Mouse (Mus musculus): ENCODE results near the gene Isca2. TPM values are rescaled to one million over a fixed set of nuclear protein-coding genes. Genes with fewer than 3 reads are reported as not detected.
A peak's percentile ranks its signal among the peaks of the same experiment; 100 is the strongest.

Isca2 gene
- 128 and 137 TPM in 2 replicates for polyA plus RNA-seq (2015; fragmentation: Nextera tagmentation; extraction: Ambion mirVana)

DNA sequence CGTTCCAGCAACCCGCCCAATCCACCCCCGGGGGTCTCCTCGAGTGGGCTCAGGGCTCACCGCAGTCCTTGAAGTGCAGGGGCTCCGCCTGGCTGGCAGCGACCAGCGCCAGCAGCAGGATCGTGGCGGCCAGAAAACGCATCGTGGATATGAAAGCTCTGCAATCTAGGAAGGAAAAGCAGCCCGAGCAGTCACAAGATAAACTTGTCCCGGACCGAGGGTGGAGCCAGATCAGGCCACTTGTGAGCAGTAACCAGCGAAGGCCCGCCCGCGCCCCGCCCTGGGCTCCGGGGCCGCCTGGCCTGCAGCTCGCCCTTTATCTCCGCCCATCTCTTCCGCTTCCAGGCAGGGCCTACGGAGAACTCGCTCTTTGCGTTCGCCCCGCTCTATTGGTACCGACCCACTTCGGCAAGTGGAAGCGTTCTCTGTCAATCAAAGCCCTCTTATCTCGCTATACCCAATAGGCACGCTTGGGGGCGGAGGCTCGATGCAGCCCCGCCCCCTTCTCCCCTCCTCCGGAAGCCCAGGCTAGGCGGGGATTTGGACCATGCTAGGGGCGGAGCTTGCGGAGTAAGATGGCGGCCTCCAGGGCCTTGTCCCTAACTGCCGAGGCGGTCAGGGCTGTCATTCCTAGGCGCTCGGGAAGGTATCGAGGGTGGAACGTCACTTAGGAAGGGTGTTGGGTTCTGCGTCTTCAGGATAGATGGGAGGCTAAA is at the start of gene Isca2, which contains the start of gene Npc2:
Gene Isca2 (plus strand): TSS at position 526 of the 716 bp plus-strand sequence.
Gene Npc2 (minus strand): TSS at position 427 of the 716 bp plus-strand sequence.
- Histone ChIP-seq H3K4me1 (peaks cover 26% of the 10 kb centered on the region), H3K9me3 (replicated peaks) (no peaks in the 10 kb centered on the region), H3K9ac (peak within 1 kb of the TSS; percentile 75), H3K36me3 (no peaks in the 10 kb centered on the region; the same call in 1 of the 2 replicates), H3K4me3 (replicated peaks) (peak within 1 kb of the TSS; percentile 79), H3K4me2 (replicated peaks) (peak within 1 kb of the TSS; percentile 85), H3K27ac (replicated peaks) (peak within 1 kb of the TSS; percentile 95), H3K27me3 (no peaks in the 10 kb centered on the region)
- WGBS = under 1% methylated on average over 50 of the region's 50 CpGs
- peak; percentile 99 for ATAC-seq (ENCODE audit: insufficient number of reproducible peaks, low FRiP score, low TSS enrichment, low read depth)

DNA sequence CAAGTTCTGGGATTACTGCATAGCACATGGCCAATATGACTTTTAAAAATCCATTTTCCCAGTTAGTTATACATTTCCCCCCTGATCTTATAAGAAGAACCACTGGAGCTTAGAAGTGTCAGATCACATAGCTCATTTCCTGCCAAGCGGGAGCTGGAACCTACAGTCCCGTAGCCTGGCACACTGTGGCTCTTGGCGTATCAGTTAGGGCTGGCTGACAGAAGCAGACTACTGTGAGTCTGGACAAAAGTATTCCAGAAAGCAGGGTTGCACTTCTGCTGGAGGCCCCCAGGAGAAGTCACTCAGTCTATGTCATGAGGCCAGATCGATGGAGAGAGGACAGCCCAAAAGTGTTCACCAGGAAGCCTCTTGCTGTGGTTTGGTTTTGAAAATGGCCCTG is 46.7 kb upstream of the Isca2 start:
- no peak for ATAC-seq (ENCODE audit: insufficient number of reproducible peaks, low FRiP score, low TSS enrichment, low read depth)
- Histone ChIP-seq H3K36me3 (no peaks in the 10 kb centered on the region), H3K27me3 (no peaks in the 10 kb centered on the region), H3K4me3 (replicated peaks) (no peak overlapping the region), H3K4me1 (no peaks in the 10 kb centered on the region), H3K4me2 (replicated peaks) (no peak overlapping the region), H3K9me3 (replicated peaks) (no peaks in the 10 kb centered on the region), H3K9ac (no peak overlapping the region), H3K27ac (replicated peaks) (no peak overlapping the region)
- 82% methylated on average over 4 of the region's 4 CpGs for WGBS

DNA sequence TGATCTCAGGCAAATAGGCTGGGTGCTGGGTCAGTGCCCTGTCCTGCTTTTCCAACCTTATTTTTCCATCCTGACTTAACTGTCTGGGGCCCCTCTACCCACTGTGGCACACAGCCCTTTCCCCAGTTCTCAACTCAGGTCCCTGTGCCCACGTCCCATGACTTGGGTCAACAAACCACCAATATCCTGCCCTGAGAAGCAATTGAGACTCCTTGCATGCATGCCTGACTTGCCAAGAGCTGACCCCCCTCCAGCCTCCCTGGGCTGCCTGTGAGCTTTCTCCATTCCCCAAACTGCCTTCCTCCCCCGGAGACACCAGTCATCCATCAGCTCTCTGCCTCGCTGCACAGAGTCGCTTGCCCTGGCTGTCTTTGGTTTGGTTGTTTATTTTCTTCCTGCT is 46.1 kb upstream of the Isca2 start:
- 64% methylated on average over 4 of the region's 4 CpGs for WGBS
- Histone ChIP-seq H3K4me3 (replicated peaks) (no peak overlapping the region), H3K27ac (replicated peaks) (no peak overlapping the region), H3K4me2 (replicated peaks) (no peak overlapping the region), H3K4me1 (no peaks in the 10 kb centered on the region), H3K27me3 (no peaks in the 10 kb centered on the region), H3K9me3 (replicated peaks) (no peaks in the 10 kb centered on the region), H3K36me3 (no peaks in the 10 kb centered on the region), H3K9ac (no peak overlapping the region)
- ATAC-seq (ENCODE audit: insufficient number of reproducible peaks, low FRiP score, low TSS enrichment, low read depth) = no peak

DNA sequence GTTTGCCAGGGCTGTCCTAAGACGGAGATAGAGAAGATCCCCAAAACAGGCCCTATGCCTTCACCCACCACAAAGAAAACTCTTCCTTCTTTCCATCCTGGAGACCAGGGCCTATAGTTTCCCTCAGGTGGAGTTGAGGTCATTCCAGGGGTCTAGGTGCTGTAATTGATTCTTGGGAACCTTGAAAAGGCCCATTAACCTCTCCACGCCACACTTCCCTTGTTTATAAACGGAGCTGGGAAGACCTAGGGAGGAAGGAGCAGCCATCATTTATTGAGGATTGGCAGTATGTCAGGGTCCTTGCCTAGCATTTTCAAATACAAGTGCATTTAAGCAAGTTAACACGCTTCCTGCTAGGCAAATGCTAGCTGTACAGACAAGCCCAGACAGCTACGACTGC is 45.6 kb upstream of the Isca2 start:
- no peak for ATAC-seq (ENCODE audit: insufficient number of reproducible peaks, low FRiP score, low TSS enrichment, low read depth)
- no peak overlapping the region for H3K27ac ChIP-seq (replicated peaks)
- H3K36me3 ChIP-seq = no peaks in the 10 kb centered on the region
- no peak overlapping the region for H3K9ac ChIP-seq
- H3K9me3 ChIP-seq (replicated peaks) = no peaks in the 10 kb centered on the region
- 66% methylated on average over 5 of the region's 5 CpGs for WGBS
- no peaks in the 10 kb centered on the region for H3K27me3 ChIP-seq
- H3K4me3 ChIP-seq (replicated peaks) = no peak overlapping the region
- H3K4me1 ChIP-seq = no peaks in the 10 kb centered on the region
- H3K4me2 ChIP-seq (replicated peaks) = no peak overlapping the region

DNA sequence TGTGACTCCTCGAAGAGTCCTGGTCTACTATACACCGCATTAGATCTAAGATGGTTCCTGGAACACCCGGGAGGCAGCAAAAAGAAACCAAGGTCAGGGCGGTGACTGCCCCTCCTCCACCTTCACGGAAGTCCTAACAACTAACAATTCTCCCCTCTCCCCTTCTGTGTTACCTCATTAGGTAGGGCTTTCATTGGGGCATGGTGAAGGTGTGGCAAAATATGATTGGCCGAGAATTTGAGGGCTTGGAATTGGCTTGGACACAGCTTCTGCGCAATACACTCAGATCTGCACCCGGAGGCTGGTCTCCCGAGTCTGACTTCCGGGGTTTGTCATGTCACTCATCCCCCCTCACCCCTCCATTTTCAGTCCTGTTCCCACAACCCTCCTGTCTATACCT is 44.6 kb upstream of the Isca2 start:
- no peak for ATAC-seq (ENCODE audit: insufficient number of reproducible peaks, low FRiP score, low TSS enrichment, low read depth)
- 88% methylated on average over 10 of the region's 10 CpGs for WGBS
- no peak overlapping the region for H3K9ac ChIP-seq
- no peak overlapping the region for H3K4me2 ChIP-seq (replicated peaks)
- H3K4me1 ChIP-seq = no peaks in the 10 kb centered on the region
- H3K9me3 ChIP-seq (replicated peaks) = no peaks in the 10 kb centered on the region
- no peak overlapping the region for H3K4me3 ChIP-seq (replicated peaks)
- H3K27me3 ChIP-seq = no peaks in the 10 kb centered on the region
- no peak overlapping the region for H3K27ac ChIP-seq (replicated peaks)
- no peaks in the 10 kb centered on the region for H3K36me3 ChIP-seq

DNA sequence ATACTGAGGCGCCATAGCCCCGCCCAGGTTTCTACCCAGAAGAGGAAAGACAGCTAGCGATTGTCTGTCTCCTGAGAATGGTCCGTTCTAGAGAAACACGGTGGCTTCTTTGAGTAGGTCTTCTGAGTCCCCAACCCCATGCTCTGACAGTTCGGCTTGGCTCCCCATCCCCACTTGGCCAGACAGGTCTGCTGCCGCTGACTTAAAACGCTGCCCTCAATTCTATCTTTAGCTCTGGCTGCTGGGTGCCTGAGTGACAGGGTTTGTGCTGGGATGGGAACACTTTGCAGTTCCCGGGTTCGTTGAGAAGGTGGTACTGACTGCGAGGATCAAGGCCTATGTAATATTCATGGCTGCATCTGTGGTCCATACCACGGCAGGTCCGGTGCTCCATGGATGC is 39.7 kb upstream of the Isca2 start:
- no peak overlapping the region for H3K9ac ChIP-seq
- H3K36me3 ChIP-seq = no peaks in the 10 kb centered on the region
- ATAC-seq (ENCODE audit: insufficient number of reproducible peaks, low FRiP score, low TSS enrichment, low read depth) = no peak
- H3K4me2 ChIP-seq (replicated peaks) = no peak overlapping the region
- no peak overlapping the region for H3K4me3 ChIP-seq (replicated peaks)
- H3K9me3 ChIP-seq (replicated peaks) = no peaks in the 10 kb centered on the region
- H3K4me1 ChIP-seq = no peaks in the 10 kb centered on the region
- H3K27ac ChIP-seq (replicated peaks) = no peak overlapping the region
- no peaks in the 10 kb centered on the region for H3K27me3 ChIP-seq
- WGBS = 66% methylated on average over 13 of the region's 13 CpGs

DNA sequence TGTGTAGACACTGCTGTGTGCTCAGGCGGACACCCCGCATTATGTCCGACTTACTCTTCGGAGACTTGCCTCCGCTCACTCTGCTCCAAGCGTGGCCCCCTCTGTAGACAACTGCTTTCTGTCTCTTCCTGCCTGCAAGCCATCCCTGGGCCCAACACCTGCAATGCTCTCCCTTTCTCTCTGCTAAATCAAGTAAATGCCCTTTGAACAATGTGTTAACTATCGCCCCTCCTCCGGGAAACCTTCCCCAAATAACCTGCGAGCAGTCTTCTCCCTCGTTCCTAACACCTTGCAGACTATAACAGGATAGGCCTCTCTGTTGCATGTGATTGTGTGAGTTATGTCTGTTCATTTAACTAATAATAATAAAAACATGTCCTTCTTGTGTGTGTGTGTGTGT is 29.6 kb upstream of the Isca2 start:
- Histone ChIP-seq H3K9ac (no peak overlapping the region), H3K36me3 (no peaks in the 10 kb centered on the region), H3K27ac (replicated peaks) (no peak overlapping the region), H3K4me1 (no peaks in the 10 kb centered on the region), H3K4me2 (replicated peaks) (no peak overlapping the region), H3K9me3 (replicated peaks) (no peaks in the 10 kb centered on the region), H3K4me3 (replicated peaks) (no peak overlapping the region), H3K27me3 (no peaks in the 10 kb centered on the region)
- no peak for ATAC-seq (ENCODE audit: insufficient number of reproducible peaks, low FRiP score, low TSS enrichment, low read depth)
- WGBS = 89% methylated on average over 10 of the region's 10 CpGs

DNA sequence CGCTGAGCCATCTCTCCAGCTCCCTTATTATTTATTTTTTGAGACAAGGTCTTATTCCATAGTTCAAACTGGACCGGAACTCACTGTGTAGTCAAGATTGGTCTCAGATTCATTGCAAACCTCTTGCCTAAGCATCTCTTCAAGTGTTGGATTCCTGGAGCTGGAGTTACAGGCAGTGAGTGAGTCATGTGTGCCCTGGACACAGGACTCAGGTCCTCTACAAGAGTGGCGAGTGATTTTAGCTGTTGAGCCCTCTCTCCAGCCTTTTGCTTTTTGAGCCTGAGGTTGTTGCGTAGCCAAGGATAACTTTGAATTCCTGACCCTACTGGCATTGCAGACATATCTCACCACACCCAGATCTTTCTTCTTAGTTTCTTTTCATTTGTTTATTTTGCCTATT is 27.4 kb upstream of the Isca2 start:
- ATAC-seq (ENCODE audit: insufficient number of reproducible peaks, low FRiP score, low TSS enrichment, low read depth) = no peak

DNA sequence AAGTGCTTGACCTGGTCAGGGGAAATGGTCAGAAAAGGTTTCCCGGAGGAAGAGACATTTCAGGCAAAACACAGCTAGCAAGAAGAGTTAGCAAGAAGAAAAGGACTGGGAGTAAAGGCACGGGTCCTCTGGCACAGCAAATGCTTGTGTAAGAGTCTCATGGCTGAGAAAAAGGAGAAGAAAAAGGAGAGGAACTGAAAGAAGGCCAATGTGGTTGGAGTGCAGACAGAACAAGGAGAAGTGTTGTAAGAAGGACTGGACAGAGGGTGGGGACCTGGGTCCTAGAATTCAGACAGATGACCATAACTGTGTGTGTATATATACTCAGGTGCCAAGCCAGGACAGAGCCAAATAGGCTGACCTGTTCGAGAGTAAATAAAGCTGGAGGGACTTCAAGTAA is 24.9 kb upstream of the Isca2 start:
- Histone ChIP-seq H3K4me2 (replicated peaks) (no peak overlapping the region), H3K36me3 (no peaks in the 10 kb centered on the region), H3K27me3 (no peaks in the 10 kb centered on the region), H3K9me3 (replicated peaks) (no peaks in the 10 kb centered on the region), H3K27ac (replicated peaks) (no peak overlapping the region), H3K9ac (no peak overlapping the region), H3K4me3 (replicated peaks) (no peak overlapping the region), H3K4me1 (no peaks in the 10 kb centered on the region)
- no peak for ATAC-seq (ENCODE audit: insufficient number of reproducible peaks, low FRiP score, low TSS enrichment, low read depth)
- WGBS = 67% methylated on average over 3 of the region's 3 CpGs

More for the DNA sequence above, 27.4 kb upstream of the Isca2 start:
- WGBS = 55% methylated on average over 4 of the region's 4 CpGs
- Histone ChIP-seq H3K27ac (replicated peaks) (no peak overlapping the region), H3K9me3 (replicated peaks) (no peaks in the 10 kb centered on the region), H3K9ac (no peak overlapping the region), H3K4me1 (no peaks in the 10 kb centered on the region), H3K36me3 (no peaks in the 10 kb centered on the region), H3K4me3 (replicated peaks) (no peak overlapping the region), H3K27me3 (no peaks in the 10 kb centered on the region), H3K4me2 (replicated peaks) (no peak overlapping the region)

DNA sequence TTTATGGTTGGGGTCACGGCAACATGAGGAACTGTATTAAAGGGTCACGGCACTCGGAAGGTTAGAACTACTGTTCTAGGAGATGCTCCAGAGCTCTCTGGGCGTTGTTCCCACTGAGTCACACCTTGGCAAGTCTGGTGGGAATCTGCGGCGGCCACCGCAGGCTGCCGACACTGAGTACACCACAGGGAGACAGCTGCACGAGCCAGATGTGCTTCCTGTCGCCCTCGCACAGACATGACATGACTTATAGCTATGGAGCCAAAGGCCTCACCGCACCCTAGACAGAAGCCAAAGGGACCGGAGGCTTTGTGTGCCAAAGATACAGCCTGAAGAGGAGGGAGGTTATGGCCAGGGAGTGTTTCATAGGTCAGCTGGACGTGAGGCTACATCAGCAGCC is 22.4 kb upstream of the Isca2 start:
- no peak for ATAC-seq (ENCODE audit: insufficient number of reproducible peaks, low FRiP score, low TSS enrichment, low read depth)
- H3K27me3 ChIP-seq = no peaks in the 10 kb centered on the region
- 74% methylated on average over 14 of the region's 14 CpGs for WGBS
- H3K4me1 ChIP-seq = no peaks in the 10 kb centered on the region
- no peak overlapping the region for H3K4me2 ChIP-seq (replicated peaks)
- H3K27ac ChIP-seq (replicated peaks) = no peak overlapping the region
- no peak overlapping the region for H3K9ac ChIP-seq
- no peak overlapping the region for H3K4me3 ChIP-seq (replicated peaks)
- peaks cover 2% of the 10 kb centered on the region; the same call in 1 of the 2 replicates for H3K36me3 ChIP-seq
- H3K9me3 ChIP-seq (replicated peaks) = no peaks in the 10 kb centered on the region

DNA sequence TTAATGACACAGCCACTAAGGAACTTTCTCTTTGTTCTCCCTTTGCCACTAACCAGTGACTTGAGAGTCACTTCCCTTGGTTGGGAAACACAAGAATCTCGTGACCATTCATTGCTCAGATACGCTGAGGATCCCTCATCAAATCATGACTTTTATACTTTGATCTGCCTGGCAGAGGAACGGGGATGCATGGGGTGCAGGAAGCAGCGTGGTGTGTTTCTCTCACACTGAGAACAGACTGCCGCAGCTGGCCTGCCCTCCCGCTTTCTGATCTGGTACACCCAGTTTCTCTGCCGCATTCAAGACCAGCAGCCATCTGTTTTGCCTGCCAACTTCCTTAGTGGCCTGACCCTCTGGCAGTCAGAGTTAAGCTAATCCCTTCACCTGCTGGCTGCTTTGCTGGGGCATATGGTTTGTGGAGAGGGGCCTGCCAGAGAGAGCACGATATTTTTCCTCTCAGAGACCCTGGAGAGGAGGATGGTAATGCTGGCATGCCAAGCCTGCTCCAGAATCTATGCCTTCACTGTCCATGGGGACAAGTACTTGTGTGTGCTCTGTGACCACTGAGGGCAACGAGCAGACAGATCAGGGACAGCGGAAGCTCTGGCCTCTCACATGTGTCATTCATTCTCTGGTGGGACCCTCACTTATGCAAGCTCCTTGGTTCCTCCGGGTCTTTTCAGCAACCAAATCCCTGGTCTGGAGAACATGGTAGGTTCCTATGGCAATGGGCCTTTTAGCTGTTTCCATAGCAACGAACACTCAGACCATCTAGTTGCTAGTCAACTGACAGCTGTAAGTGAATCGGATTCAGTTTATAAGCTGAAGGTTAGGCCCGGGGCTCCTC is 20.7 kb upstream of the Isca2 start:
- ATAC-seq (ENCODE audit: insufficient number of reproducible peaks, low FRiP score, low TSS enrichment, low read depth) = peak; percentile 66; the same call in 1 of the 2 replicates
- 34% methylated on average over 14 of the region's 14 CpGs for WGBS
- H3K27me3 ChIP-seq = no peaks in the 10 kb centered on the region

More for the DNA sequence above, 20.7 kb upstream of the Isca2 start:
- no peak overlapping the region for H3K9ac ChIP-seq
- no peaks in the 10 kb centered on the region for H3K4me1 ChIP-seq
- no peak overlapping the region for H3K27ac ChIP-seq (replicated peaks)
- H3K9me3 ChIP-seq (replicated peaks) = no peaks in the 10 kb centered on the region
- peaks cover 15% of the 10 kb centered on the region for H3K36me3 ChIP-seq
- H3K4me3 ChIP-seq (replicated peaks) = no peak overlapping the region
- no peak overlapping the region for H3K4me2 ChIP-seq (replicated peaks)
